Mouse (Mus musculus) lung, embryonic 14.5 days (tissue): Measurements from ENCODE around the gene Ankrd11. TPM values are rescaled to one million over a fixed set of nuclear protein-coding genes. Genes with fewer than 3 reads are reported as not detected.

Experiments used
- ATAC-seq: fragments of 200-750 bp; cut with Nextera tagmentation; 2 replicates; pipeline ENCODE4 v1.8.0; 2017; ENCODE audit warnings: mild to moderate bottlenecking, moderate TSS enrichment, moderate library complexity; ENCODE audit not compliant: insufficient read depth
- DNase-seq: peaks from one replicate; pipeline ENCODE4 v3.0.0-alpha.2; 2015
- H3K27ac ChIP-seq: fragments of 300-500 bp; sonication (generic); 2 replicates; pipeline ENCODE4 v1.5.1; 2014; ENCODE audit warnings: low read depth, mild to moderate bottlenecking, moderate library complexity
- H3K27me3 ChIP-seq: fragments of 300-500 bp; sonication (generic); 2 replicates; pipeline ENCODE4 v1.6.1; 2014; ENCODE audit warnings: low read length, control low read depth; ENCODE audit not compliant: insufficient read depth
- H3K36me3 ChIP-seq: fragments of 300-500 bp; sonication (generic); 2 replicates; pipeline ENCODE4 v1.6.1; 2014; ENCODE audit warnings: control low read depth; ENCODE audit not compliant: insufficient read depth
- H3K4me1 ChIP-seq: fragments of 300-500 bp; sonication (generic); 2 replicates; pipeline ENCODE4 v1.6.1; 2014; ENCODE audit warnings: antibody characterized with exemption, control low read depth; ENCODE audit not compliant: insufficient read depth
- H3K4me2 ChIP-seq: fragments of 300-500 bp; sonication (generic); 2 replicates; pipeline ENCODE4 v1.6.1; 2014; ENCODE audit warnings: mild to moderate bottlenecking
- H3K4me3 ChIP-seq: fragments of 300-500 bp; sonication (generic); 2 replicates; pipeline ENCODE4 v1.5.1; 2014; ENCODE audit warnings: low read depth, low read length
- H3K9ac ChIP-seq: fragments of 300-500 bp; sonication (generic); 2 replicates; pipeline ENCODE4 v1.6.1; 2014
- H3K9me3 ChIP-seq: fragments of 300-500 bp; sonication (generic); 2 replicates; pipeline ENCODE4 v1.6.1; 2016; ENCODE audit warnings: low read depth, low read length, control low read depth
- CTCF ChIP-seq: IDR thresholded peaks from 2 replicates; pipeline ENCODE4 v1.5.1; 2016; ENCODE audit warnings: antibody characterized with exemption, low read depth
- WGBS: fragments of 180-500 bp; shearing (Covaris S2); extraction: QIAGEN DNeasy Blood & Tissue Kit; methylation state at CpG from one replicate; pipeline ENCODE4 v1.1.7; 2014; 5-methylcytosine and 5-hydroxymethylcytosine counted together
- polyA plus RNA-seq: library from polyadenylated mRNA; unstranded; fragments of >200 nt; fragmentation: Nextera tagmentation; extraction: Ambion mirVana; gene quantifications from 2 replicates; pipeline ENCODE4 v1.2.1, GENCODE M21; 2014

The Ankrd11 gene
- polyA plus RNA-seq, 1 experiment from 2014 or later, result 94.6 TPM

- no peak overlapping the region for H3K9ac ChIP-seq
- peaks cover 8% of the 10 kb centered on the region for H3K36me3 ChIP-seq
- H3K27me3 ChIP-seq, result no peaks in the 10 kb centered on the region
- H3K4me2 ChIP-seq, result no peak overlapping the region
- H3K27ac ChIP-seq, result no peak overlapping the region
- H3K4me1 ChIP-seq, result 0 out of 2 replicates have a peak, but pooled peaks cover 5% of the 10 kb centered on the region
- DNase-seq (no peak), ATAC-seq (no peak)
- no peak for TF ChIP-seq CTCF
- no peaks in the 10 kb centered on the region for H3K9me3 ChIP-seq
- no peak overlapping the region for H3K4me3 ChIP-seq
- 70% methylated on average over 3 of the region's 3 CpGs for WGBS
These were observed 75.4 kb downstream of the Ankrd11 start for GRCm38 (mm10) chr8:122966638-122967037.

GRCm38 (mm10) chr8:122962046-122962445 lies 80.0 kb downstream of the Ankrd11 start:
- H3K27ac ChIP-seq, result no peak overlapping the region
- no peaks in the 10 kb centered on the region for H3K9me3 ChIP-seq
- 44% methylated on average over 5 of the region's 5 CpGs for WGBS
- TF ChIP-seq CTCF, result no peak
- no peaks in the 10 kb centered on the region for H3K27me3 ChIP-seq
- peaks cover 10% of the 10 kb centered on the region for H3K4me1 ChIP-seq
- H3K9ac ChIP-seq, result no peak overlapping the region
- H3K4me2 ChIP-seq, result no peak overlapping the region
- no peak overlapping the region for H3K4me3 ChIP-seq
- H3K36me3 ChIP-seq, result no peaks in the 10 kb centered on the region
- DNase-seq (no peak), ATAC-seq (no peak)

- DNase-seq (peak; percentile 12), ATAC-seq (no peak)
- H3K4me2 ChIP-seq, result 0 out of 2 replicates have a peak overlapping the region, but pooled peaks have one; percentile 1
- no peak for TF ChIP-seq CTCF
- H3K9ac ChIP-seq, result no peak overlapping the region
- H3K4me3 ChIP-seq, result no peak overlapping the region
- no peaks in the 10 kb centered on the region for H3K9me3 ChIP-seq
- peaks cover 10% of the 10 kb centered on the region for H3K4me1 ChIP-seq
- H3K27me3 ChIP-seq, result no peaks in the 10 kb centered on the region
- no peaks in the 10 kb centered on the region for H3K36me3 ChIP-seq
- 30% methylated on average over 2 of the region's 2 CpGs for WGBS
- H3K27ac ChIP-seq, result no peak overlapping the region
These were observed 80.6 kb downstream of the Ankrd11 start for GRCm38 (mm10) chr8:122961458-122961857.

- 22% methylated on average over 1 of the region's 1 CpGs for WGBS
- DNase-seq (no peak), ATAC-seq (no peak)
- peaks cover 10% of the 10 kb centered on the region for H3K4me1 ChIP-seq
- no peaks in the 10 kb centered on the region for H3K36me3 ChIP-seq
- no peak overlapping the region for H3K4me3 ChIP-seq
- no peaks in the 10 kb centered on the region for H3K9me3 ChIP-seq
- TF ChIP-seq CTCF, result no peak
- H3K27me3 ChIP-seq, result no peaks in the 10 kb centered on the region
- no peak overlapping the region for H3K27ac ChIP-seq
- H3K4me2 ChIP-seq, result no peak overlapping the region
- H3K9ac ChIP-seq, result no peak overlapping the region
These were observed 81.1 kb downstream of the Ankrd11 start for GRCm38 (mm10) chr8:122960932-122961331.

- Histone ChIP-seq H3K4me1 (peaks cover 10% of the 10 kb centered on the region), H3K9ac (no peak overlapping the region), H3K4me3 (no peak overlapping the region), H3K27ac (no peak overlapping the region), H3K27me3 (no peaks in the 10 kb centered on the region), H3K9me3 (no peaks in the 10 kb centered on the region), H3K36me3 (no peaks in the 10 kb centered on the region), H3K4me2 (no peak overlapping the region)
- ATAC-seq (no peak), DNase-seq (no peak)
- 70% methylated on average over 5 of the region's 5 CpGs for WGBS
- TF ChIP-seq CTCF, result no peak
These were observed 81.8 kb downstream of the Ankrd11 start for GRCm38 (mm10) chr8:122960323-122960722.

GRCm38 (mm10) chr8:122955997-122956396 lies 86.1 kb downstream of the Ankrd11 start:
- Histone ChIP-seq H3K4me2 (no peak overlapping the region), H3K9ac (no peak overlapping the region), H3K9me3 (no peaks in the 10 kb centered on the region), H3K4me3 (no peak overlapping the region), H3K36me3 (no peaks in the 10 kb centered on the region), H3K27me3 (no peaks in the 10 kb centered on the region), H3K4me1 (peaks cover 1% of the 10 kb centered on the region), H3K27ac (no peak overlapping the region)
- 84% methylated on average over 3 of the region's 3 CpGs for WGBS
- ATAC-seq (no peak), DNase-seq (no peak)
- TF ChIP-seq CTCF, result no peak

GRCm38 (mm10) chr8:122955195-122955594 lies 86.9 kb downstream of the Ankrd11 start:
- no peaks in the 10 kb centered on the region for H3K27me3 ChIP-seq
- no peaks in the 10 kb centered on the region for H3K9me3 ChIP-seq
- no peak overlapping the region for H3K9ac ChIP-seq
- no peaks in the 10 kb centered on the region for H3K36me3 ChIP-seq
- ATAC-seq (no peak), DNase-seq (no peak)
- H3K4me1 ChIP-seq, result no peaks in the 10 kb centered on the region
- no peak for TF ChIP-seq CTCF
- no peak overlapping the region for H3K27ac ChIP-seq
- no peak overlapping the region for H3K4me2 ChIP-seq
- no peak overlapping the region for H3K4me3 ChIP-seq

GRCm38 (mm10) chr8:122954090-122954799 lies 87.8 kb downstream of the Ankrd11 start:
- H3K4me1 ChIP-seq, result no peaks in the 10 kb centered on the region
- WGBS, result 79% methylated on average over 3 of the region's 3 CpGs
- ATAC-seq, result no peak
- H3K27me3 ChIP-seq, result no peaks in the 10 kb centered on the region
- no peak for TF ChIP-seq CTCF
- H3K36me3 ChIP-seq, result no peaks in the 10 kb centered on the region
- H3K9me3 ChIP-seq, result no peaks in the 10 kb centered on the region
- H3K4me3 ChIP-seq, result no peak overlapping the region
- DNase-seq, result no peak
- H3K9ac ChIP-seq, result no peak overlapping the region
- no peak overlapping the region for H3K4me2 ChIP-seq
- H3K27ac ChIP-seq, result no peak overlapping the region
